Mouse (Mus musculus): Measurements from ENCODE around the gene B4galt1.
A peak's percentile ranks its signal among the peaks of the same experiment; 100 is the strongest.

The B4galt1 gene

GRCm38 (mm10) chr4:40872129-40872528 lies 18.3 kb upstream of the B4galt1 start:
- DNase-seq (ENCODE audit: low read depth, low spot score): no peak

GRCm38 (mm10) chr4:40870206-40870605 lies 16.4 kb upstream of the B4galt1 start:
- DNase-seq (ENCODE audit: low read depth, low spot score): no peak

GRCm38 (mm10) chr4:40868554-40869232 lies 14.9 kb upstream of the B4galt1 start:
- DNase-seq (ENCODE audit: low read depth, low spot score): no peak

GRCm38 (mm10) chr4:40864361-40864760 lies 10.6 kb upstream of the B4galt1 start:
- no peak for DNase-seq (ENCODE audit: low read depth, low spot score)

GRCm38 (mm10) chr4:40863340-40863739 lies 9.5 kb upstream of the B4galt1 start:
- DNase-seq (ENCODE audit: low read depth, low spot score): no peak

- DNase-seq (ENCODE audit: low read depth, low spot score): peak; percentile 98
Observed at GRCm38 (mm10) chr4:40861131-40861530, 7.3 kb upstream of the B4galt1 start.

- no peak for DNase-seq (ENCODE audit: low read depth, low spot score)
Observed at GRCm38 (mm10) chr4:40857824-40858346, 4.1 kb upstream of the B4galt1 start.

- DNase-seq (ENCODE audit: low read depth, low spot score): no peak
Observed at GRCm38 (mm10) chr4:40856571-40856970, 2.8 kb upstream of the B4galt1 start.

GRCm38 (mm10) chr4:40854387-40854933 lies 655 bp upstream of the B4galt1 start:
- peak; percentile 82 for DNase-seq (ENCODE audit: low read depth, low spot score)

- peak; percentile 32 for DNase-seq (ENCODE audit: low read depth, low spot score)
Observed at GRCm38 (mm10) chr4:40852861-40853564, 792 bp downstream of the B4galt1 start.

- DNase-seq (ENCODE audit: low read depth, low spot score): no peak
Observed at GRCm38 (mm10) chr4:40852249-40852781, 1.5 kb downstream of the B4galt1 start.

GRCm38 (mm10) chr4:40851763-40852248 lies 2.0 kb downstream of the B4galt1 start:
- DNase-seq (ENCODE audit: low read depth, low spot score): no peak

GRCm38 (mm10) chr4:40851031-40851762 lies 2.6 kb downstream of the B4galt1 start:
- no peak for DNase-seq (ENCODE audit: low read depth, low spot score)

- DNase-seq (ENCODE audit: low read depth, low spot score): no peak
Observed at GRCm38 (mm10) chr4:40850582-40850981, 3.2 kb downstream of the B4galt1 start.

GRCm38 (mm10) chr4:40849518-40849917 lies 4.3 kb downstream of the B4galt1 start:
- no peak for DNase-seq (ENCODE audit: low read depth, low spot score)

- DNase-seq (ENCODE audit: low read depth, low spot score): no peak
Observed at GRCm38 (mm10) chr4:40848246-40848645, 5.6 kb downstream of the B4galt1 start.

- DNase-seq (ENCODE audit: low read depth, low spot score): no peak
Observed at GRCm38 (mm10) chr4:40847160-40847559, 6.6 kb downstream of the B4galt1 start.

GRCm38 (mm10) chr4:40846143-40846931 lies 7.5 kb downstream of the B4galt1 start:
- no peak for DNase-seq (ENCODE audit: low read depth, low spot score)

GRCm38 (mm10) chr4:40844811-40845751 lies 8.7 kb downstream of the B4galt1 start:
- DNase-seq (ENCODE audit: low read depth, low spot score): peak; percentile 90

Measured in R1 (cell line).